Mouse (Mus musculus) 416B (cell line): Measurements from ENCODE around the gene Ypel2.

Experiments used
- DNase-seq: peaks from one replicate; pipeline ENCODE4 v3.0.0; 2011; ENCODE audit warnings: low read depth

The Ypel2 gene

DNA sequence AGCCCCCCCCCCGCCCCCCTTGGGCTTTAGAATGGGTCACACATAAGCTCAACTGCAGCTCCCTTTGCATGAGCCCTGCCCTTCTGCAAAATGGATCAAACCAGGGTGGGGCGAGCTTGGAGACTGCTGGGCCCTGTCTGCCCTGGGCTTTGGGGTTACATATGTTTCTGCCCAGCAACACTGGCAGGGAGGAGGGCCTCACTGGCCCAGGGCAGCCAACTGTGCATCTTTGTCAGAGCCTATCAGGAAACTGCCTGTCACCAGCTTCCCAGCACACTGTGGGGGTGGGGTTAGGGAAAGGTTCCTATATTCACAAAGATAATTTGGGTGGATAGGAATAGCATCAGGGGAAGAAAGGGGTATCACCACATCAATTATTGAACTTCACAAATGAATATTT, 95.1 kb downstream of the Ypel2 start:
- DNase-seq = no peak

DNA sequence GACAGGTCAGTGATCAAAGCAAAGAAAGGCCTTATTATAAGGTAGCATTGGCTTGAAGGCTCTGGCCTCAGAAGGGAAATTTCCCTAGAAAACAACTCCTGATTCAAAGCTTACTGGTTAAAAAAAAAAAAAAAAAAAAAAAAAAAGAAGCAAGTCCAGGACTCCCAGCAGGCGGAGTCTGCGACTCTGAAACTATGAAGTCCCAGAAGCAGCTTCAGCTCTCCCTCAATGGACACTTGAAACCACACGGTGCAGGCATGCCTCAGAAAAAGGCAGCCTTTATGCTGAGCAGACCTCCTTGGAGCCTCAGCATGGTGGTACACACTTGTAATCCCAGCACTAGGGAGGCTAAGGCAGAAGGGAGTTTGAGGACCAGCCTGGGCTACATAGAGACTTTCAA, 97.9 kb downstream of the Ypel2 start:
- DNase-seq = peak; percentile 31

- no peak for DNase-seq
These were observed 98.4 kb downstream of the Ypel2 start for GRCm38 (mm10) chr11:86895156-86895555.

GRCm38 (mm10) chr11:86894171-86894577, 99.3 kb downstream of the Ypel2 start:
- DNase-seq = peak; percentile 70

GRCm38 (mm10) chr11:86892996-86893670, 100.4 kb downstream of the Ypel2 start:
- no peak for DNase-seq
